Mouse (Mus musculus) right cerebral cortex, adult 18-20 months (tissue): ENCODE measurements around the gene Vmn1r128.
"Not testable (repeated sequence)": the region's sequence is repeated elsewhere in the genome, so short reads cannot be mapped to it uniquely, and the experiment has no call there.

Experiments used
- DNase-seq: peaks from one replicate; pipeline ENCODE4 v3.0.0; 2022; ENCODE audit warnings: mixed read lengths

Gene Vmn1r128

GRCm38 (mm10) chr7:21349073-21349472, at the start of gene Vmn1r128:
Gene Vmn1r128, plus strand, starts transcription at chr7:21349373.
- DNase-seq, result not testable (repeated sequence)

- not testable (repeated sequence) for DNase-seq
These were observed 47.8 kb upstream of the Vmn1r128 start, which contains the start of gene Vmn1r126 for GRCm38 (mm10) chr7:21301367-21301766. Gene Vmn1r126, minus strand, starts transcription at chr7:21301467.

- DNase-seq, result not testable (repeated sequence)
These were observed 29.4 kb upstream of the Vmn1r128 start, which contains the start of gene Vmn1r127 for GRCm38 (mm10) chr7:21319761-21320160. Gene Vmn1r127, minus strand, starts transcription at chr7:21319861.

GRCm38 (mm10) chr7:21361191-21361590, 12.0 kb downstream of the Vmn1r128 start, which contains the start of gene Vmn1r129:
Gene Vmn1r129, minus strand, starts transcription at chr7:21361291.
- not testable (repeated sequence) for DNase-seq
